ENCODE assay signal across 8 mouse cellular contexts in the genomic region with DNA sequence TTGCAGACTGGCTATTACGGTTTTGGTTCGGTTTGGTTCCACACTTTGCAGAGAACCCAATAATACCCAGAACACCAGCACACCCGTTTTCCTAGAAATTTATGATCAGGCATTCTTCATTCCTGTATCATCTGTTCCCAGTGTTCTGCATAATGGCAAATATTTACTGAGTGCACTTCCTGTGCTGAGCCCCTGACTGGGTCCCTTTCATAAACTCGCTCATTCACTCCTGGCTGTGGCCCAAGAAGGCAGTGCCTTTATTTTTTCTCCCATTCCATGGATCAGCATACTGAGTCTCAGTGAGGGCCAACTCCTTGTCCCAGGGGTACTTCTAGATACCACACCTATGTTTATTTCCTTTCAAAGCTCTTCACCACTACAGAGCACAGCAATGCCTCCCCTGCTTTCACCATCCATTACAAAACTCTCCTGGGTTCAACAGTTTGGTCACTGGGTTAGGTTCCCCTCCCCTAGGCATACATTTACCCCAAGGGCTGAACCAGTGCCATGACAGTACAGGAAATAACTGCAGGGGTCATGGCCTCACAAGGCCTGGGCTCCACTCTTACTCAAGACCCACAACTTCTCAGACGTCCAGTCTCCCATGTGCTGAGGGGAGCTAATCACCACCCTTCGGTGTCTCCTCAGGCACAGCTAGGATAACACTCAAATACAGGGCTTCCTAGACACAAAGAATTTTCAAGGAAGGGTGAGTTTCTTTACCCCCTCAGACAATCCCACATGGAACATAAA.
DNase-seq lines count a peak whose midpoint lies in the region; ATAC-seq and TF ChIP-seq lines count a peak whose summit lies in the region.

No protein-coding gene starts in this region.

- no peak overlapping the region for H3K9ac ChIP-seq in forebrain, embryonic 12.5 days
- H3K9ac ChIP-seq in forebrain, embryonic 15.5 days (replicated peaks) = no peak overlapping the region
- H3K9ac ChIP-seq in midbrain, embryonic 14.5 days (replicated peaks; ENCODE audit: low read length) = no peak overlapping the region
- no peak overlapping the region for H3K9ac ChIP-seq in lung, embryonic 14.5 days

- TF ChIP-seq CTCF in lung, embryonic 14.5 days (IDR thresholded peaks at IDR 0.05; ENCODE audit: low read depth) = no peak

- ATAC-seq in forebrain, embryonic 12.5 days (ENCODE audit: low FRiP score) = no peak
- no peak for ATAC-seq in forebrain, embryonic 15.5 days (replicated peaks)
- ATAC-seq in midbrain, embryonic 14.5 days (ENCODE audit: low FRiP score, low TSS enrichment) = no peak
- no peak for ATAC-seq in lung, embryonic 14.5 days (ENCODE audit: insufficient read depth)
- ATAC-seq in frontal cortex, adult (ENCODE audit: low TSS enrichment) = no peak

- no peak overlapping the region for H3K4me3 ChIP-seq in forebrain, embryonic 12.5 days (replicated peaks)
- no peak overlapping the region for H3K4me3 ChIP-seq in forebrain, embryonic 15.5 days
- no peak overlapping the region for H3K4me3 ChIP-seq in midbrain, embryonic 10.5 days
- H3K4me3 ChIP-seq in midbrain, embryonic 14.5 days (replicated peaks; ENCODE audit: low read depth, low read length) = no peak overlapping the region
- H3K4me3 ChIP-seq in lung, embryonic 14.5 days (ENCODE audit: low read depth, low read length) = no peak overlapping the region

- no peak overlapping the region for H3K4me2 ChIP-seq in forebrain, embryonic 12.5 days
- H3K4me2 ChIP-seq in forebrain, embryonic 15.5 days (replicated peaks) = no peak overlapping the region
- H3K4me2 ChIP-seq in midbrain, embryonic 14.5 days (ENCODE audit: low read length) = no peak overlapping the region
- no peak overlapping the region for H3K4me2 ChIP-seq in lung, embryonic 14.5 days

- no peaks in the 10 kb centered on the region for H3K36me3 ChIP-seq in forebrain, embryonic 12.5 days (replicated peaks)
- no peaks in the 10 kb centered on the region for H3K36me3 ChIP-seq in forebrain, embryonic 15.5 days
- peaks cover 17% of the 10 kb centered on the region for H3K36me3 ChIP-seq in midbrain, embryonic 10.5 days
- H3K36me3 ChIP-seq in midbrain, embryonic 14.5 days (ENCODE audit: control insufficient read depth, insufficient read depth, low read length) = no peaks in the 10 kb centered on the region
- no peaks in the 10 kb centered on the region for H3K36me3 ChIP-seq in lung, embryonic 14.5 days (ENCODE audit: insufficient read depth)

- no peaks in the 10 kb centered on the region for H3K9me3 ChIP-seq in forebrain, embryonic 12.5 days
- no peaks in the 10 kb centered on the region for H3K9me3 ChIP-seq in forebrain, embryonic 15.5 days
- H3K9me3 ChIP-seq in midbrain, embryonic 10.5 days (replicated peaks) = no peaks in the 10 kb centered on the region
- no peaks in the 10 kb centered on the region for H3K9me3 ChIP-seq in midbrain, embryonic 14.5 days (ENCODE audit: control insufficient read depth, low read length)
- no peaks in the 10 kb centered on the region for H3K9me3 ChIP-seq in lung, embryonic 14.5 days (ENCODE audit: low read depth, low read length)

- 74% methylated on average over 6 of the region's 6 CpGs for WGBS in forebrain, embryonic 12.5 days
- 67% methylated on average over 6 of the region's 6 CpGs for whole genome bisulfite sequencing in forebrain, embryonic 15.5 days
- WGBS in midbrain, embryonic 10.5 days = 74% methylated on average over 6 of the region's 6 CpGs
- WGBS in midbrain, embryonic 14.5 days = 71% methylated on average over 6 of the region's 6 CpGs
- 48% methylated on average over 6 of the region's 6 CpGs for WGBS in lung, embryonic 14.5 days

- H3K4me1 ChIP-seq in forebrain, embryonic 12.5 days = peaks cover 91% of the 10 kb centered on the region
- peaks cover 61% of the 10 kb centered on the region for H3K4me1 ChIP-seq in forebrain, embryonic 15.5 days
- peaks cover 98% of the 10 kb centered on the region for H3K4me1 ChIP-seq in midbrain, embryonic 10.5 days
- peaks cover 69% of the 10 kb centered on the region for H3K4me1 ChIP-seq in midbrain, embryonic 14.5 days (ENCODE audit: control insufficient read depth, insufficient read depth, low read length)
- H3K4me1 ChIP-seq in lung, embryonic 14.5 days (ENCODE audit: insufficient read depth) = peaks cover 51% of the 10 kb centered on the region

- peak overlapping the region; percentile 31; the same call in 1 of the 2 replicates for H3K27ac ChIP-seq in forebrain, embryonic 12.5 days
- H3K27ac ChIP-seq in forebrain, embryonic 15.5 days (replicated peaks) = no peak overlapping the region
- peak overlapping the region; percentile 68 for H3K27ac ChIP-seq in midbrain, embryonic 10.5 days (replicated peaks)
- no peak overlapping the region for H3K27ac ChIP-seq in midbrain, embryonic 14.5 days (replicated peaks; ENCODE audit: low read depth, low read length)
- peak overlapping the region; percentile 19; the same call in 1 of the 2 replicates for H3K27ac ChIP-seq in lung, embryonic 14.5 days (ENCODE audit: low read depth)

- DNase-seq in midbrain, embryonic 10.5 days (ENCODE audit: low spot score) = no peak
- DNase-seq in midbrain, embryonic 14.5 days = no peak
- DNase-seq in lung, embryonic 14.5 days = peak; percentile 69
- no peak for DNase-seq in cerebellum, postnatal 14 days
- no peak for DNase-seq in cerebellum, postnatal 36 days

- H3K27me3 ChIP-seq in forebrain, embryonic 12.5 days = no peaks in the 10 kb centered on the region
- H3K27me3 ChIP-seq in forebrain, embryonic 15.5 days = no peaks in the 10 kb centered on the region
- H3K27me3 ChIP-seq in midbrain, embryonic 10.5 days (ENCODE audit: low read depth, poor library complexity, severe bottlenecking) = no peaks in the 10 kb centered on the region
- no peaks in the 10 kb centered on the region for H3K27me3 ChIP-seq in midbrain, embryonic 14.5 days (ENCODE audit: control insufficient read depth, insufficient read depth, low read length)
- H3K27me3 ChIP-seq in lung, embryonic 14.5 days (ENCODE audit: insufficient read depth, low read length) = no peaks in the 10 kb centered on the region

Comparison
In these comparisons a context has a peak if more than half of its experiments do, and no peak if none do; other contexts are left out.
1. H3K27ac ChIP-seq: peak in forebrain, embryonic 12.5 days (single experiment), midbrain, embryonic 10.5 days (single experiment) and lung, embryonic 14.5 days (single experiment); none in forebrain, embryonic 15.5 days (single experiment) and midbrain, embryonic 14.5 days (single experiment).